Mouse (Mus musculus): Measurements from ENCODE around the gene Sik3.

The Sik3 gene

GRCm38 (mm10) chr9:46235649-46236048 lies 223.0 kb downstream of the Sik3 start:
- DNase-seq: no peak

DNA sequence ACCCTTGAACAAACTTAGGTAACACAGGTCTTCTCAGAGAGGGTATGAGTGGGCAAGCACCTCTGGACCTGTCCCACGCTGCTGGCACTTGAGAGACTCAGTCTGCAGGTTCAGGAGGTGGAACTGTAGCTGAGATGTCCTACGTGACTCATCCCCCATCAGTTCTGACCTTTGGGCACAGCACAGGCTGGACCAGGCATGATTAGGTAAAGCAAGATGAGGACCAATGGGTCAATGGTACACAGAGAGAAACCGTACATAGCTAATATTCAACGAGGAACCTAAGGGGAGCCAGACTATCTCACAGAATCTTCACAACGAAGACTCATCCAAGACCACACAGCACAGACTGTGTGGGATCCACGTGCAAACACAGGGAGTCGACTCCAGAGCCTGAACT lies 226.2 kb downstream of the Sik3 start:
- DNase-seq: no peak

DNA sequence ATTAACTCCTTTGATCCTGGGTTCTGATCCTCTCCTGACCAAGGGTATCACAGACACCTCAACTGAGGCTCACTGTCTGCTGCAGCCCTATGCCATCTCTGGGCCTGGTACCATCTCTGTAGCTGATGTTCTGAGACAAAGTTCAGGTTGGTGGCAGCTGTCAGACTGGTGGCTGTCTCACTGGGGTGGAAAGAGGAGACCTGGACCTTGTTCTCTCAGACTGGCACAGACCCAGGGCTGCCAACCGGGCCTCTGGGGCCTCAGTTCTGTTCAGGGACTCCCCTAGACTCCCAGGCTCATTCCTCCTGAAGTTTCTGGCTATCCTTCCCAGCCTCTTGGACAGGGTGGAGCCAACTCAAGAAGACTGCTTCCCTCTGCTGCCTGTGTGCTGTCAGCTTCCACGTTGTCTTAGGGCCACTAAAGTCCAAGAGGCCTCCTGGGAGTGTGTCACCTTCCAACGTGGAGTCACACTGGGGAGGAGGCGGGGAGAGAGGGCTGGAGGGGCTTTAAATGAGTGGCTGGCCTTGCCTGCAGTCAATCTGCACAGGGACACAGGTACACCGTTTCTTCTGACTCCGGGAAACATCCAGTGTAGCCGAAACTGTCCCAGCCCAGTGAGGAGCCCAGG lies 228.0 kb downstream of the Sik3 start, which contains the start of gene Apoa4:
Apoa4 (plus strand) TSS at position 171 of the 628 bp plus-strand sequence.
- no peak for DNase-seq

DNA sequence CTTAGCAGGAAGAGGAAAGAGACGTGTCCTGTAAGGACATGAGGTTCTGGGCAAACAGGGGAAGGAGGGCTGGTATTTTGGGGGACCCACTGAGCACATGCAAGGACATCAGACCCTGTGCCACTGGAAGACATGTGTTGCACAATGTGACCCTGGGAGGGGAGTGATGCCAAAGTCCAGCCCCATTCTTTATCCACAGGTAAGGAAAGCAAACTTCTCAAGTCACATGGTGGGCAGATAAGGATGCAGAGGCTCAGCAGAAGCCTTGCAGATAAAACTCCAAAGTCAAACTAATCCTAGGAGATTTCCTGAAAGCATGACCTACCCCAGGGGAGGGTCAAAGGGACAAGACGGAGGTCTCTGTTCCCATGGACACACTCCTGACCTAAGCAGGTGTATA lies 229.2 kb downstream of the Sik3 start:
- DNase-seq: no peak

- DNase-seq: no peak
Measured at GRCm38 (mm10) chr9:46243122-46243521, 230.5 kb downstream of the Sik3 start.

- DNase-seq: no peak
Measured at GRCm38 (mm10) chr9:46243584-46243983, 231.0 kb downstream of the Sik3 start.

GRCm38 (mm10) chr9:46246752-46247324 lies 234.2 kb downstream of the Sik3 start:
- peak; percentile 45 for DNase-seq

DNA sequence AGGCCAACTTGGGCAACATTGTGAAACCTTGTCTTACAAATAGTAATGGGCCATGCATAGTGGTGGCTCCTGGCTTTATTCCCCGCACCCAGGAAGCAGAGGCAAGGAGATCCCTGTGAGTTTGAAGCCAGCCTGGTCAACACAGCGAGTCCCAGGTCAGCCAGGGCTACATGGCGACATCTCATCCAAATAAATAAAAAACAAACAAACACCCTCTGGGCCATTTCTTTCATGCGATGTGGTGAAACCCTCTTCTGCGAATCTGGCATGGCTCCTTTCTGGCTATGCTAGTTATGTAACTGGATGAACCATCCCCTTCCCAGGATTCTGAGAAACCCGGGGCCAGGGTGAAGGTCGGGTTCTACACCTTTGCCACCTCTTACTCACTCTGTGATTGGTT lies 243.6 kb downstream of the Sik3 start:
- no peak for DNase-seq

DNA sequence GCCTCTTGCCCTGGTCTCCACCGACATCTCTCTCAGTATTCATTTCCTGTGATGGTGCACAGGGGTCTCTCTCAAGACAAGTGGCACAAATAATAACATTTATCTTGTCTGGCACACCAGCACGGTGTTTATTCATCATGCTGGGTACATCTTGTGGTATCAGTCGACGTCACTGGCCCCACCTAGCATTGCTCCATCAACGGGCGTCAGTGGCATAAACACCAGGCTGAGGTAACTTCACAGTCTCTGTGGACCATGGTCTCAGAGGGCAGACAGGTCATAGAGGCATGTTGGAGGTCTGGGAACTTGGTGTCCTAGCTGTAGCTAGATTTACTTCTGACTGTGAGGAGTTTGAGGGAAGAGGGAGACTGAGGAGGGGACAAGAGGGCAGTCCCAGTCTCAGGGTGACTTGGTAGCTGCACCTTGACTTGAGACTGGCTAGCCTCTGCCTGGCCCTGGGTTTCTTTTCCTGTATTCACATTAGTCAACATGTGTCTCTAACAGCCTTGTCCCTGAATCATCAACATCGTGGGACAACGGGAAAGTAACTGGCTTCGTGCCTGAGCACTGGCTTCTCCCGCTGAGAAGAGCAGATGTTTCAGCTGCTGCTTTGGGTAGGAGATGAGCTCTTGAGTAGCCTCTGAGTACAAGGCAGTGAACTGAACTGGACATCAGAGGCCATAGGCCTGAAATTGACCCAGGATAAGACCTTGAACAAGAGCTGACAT lies 244.2 kb downstream of the Sik3 start:
- DNase-seq: no peak

DNA sequence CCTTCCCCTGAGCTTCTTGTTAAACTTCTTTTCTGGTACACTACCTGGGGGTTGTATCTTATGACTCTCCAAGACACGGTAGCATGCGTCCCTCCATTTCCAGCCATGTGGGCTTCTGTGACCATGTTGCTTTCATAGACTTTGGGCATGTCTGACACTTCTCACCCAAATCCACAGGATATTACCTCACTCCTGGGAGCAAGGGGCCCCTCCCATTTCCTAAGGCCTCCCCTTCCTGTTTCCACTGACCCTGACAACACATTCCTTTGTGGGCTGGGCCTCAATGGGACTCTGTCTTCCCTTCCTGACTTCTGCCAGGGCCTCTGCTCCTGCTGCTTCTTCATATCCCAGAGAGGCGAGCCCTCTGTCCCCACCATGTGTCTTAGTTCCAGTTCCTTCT lies 244.9 kb downstream of the Sik3 start:
- DNase-seq: no peak

- DNase-seq: no peak
Measured at GRCm38 (mm10) chr9:46259111-46259510, 246.5 kb downstream of the Sik3 start.

DNA sequence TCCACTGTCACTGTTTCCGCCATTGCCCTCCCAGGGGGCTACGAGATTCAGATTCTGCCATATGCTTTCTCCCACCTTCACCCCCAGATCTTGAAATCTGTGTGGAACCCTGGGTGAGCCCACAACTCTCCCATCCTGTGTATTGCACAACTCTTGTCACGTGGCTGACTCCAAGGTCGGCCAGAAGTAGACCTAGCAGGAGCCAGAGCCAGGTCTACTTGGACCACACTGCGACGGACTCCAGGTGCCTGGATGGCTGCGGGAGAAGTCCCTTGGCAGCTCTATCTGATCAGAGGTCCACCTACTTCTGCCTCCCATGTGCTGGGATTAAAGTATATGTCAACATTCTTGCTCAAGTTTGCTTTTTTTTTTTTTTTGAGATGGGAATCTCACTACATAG lies 248.5 kb downstream of the Sik3 start:
- no peak for DNase-seq

DNA sequence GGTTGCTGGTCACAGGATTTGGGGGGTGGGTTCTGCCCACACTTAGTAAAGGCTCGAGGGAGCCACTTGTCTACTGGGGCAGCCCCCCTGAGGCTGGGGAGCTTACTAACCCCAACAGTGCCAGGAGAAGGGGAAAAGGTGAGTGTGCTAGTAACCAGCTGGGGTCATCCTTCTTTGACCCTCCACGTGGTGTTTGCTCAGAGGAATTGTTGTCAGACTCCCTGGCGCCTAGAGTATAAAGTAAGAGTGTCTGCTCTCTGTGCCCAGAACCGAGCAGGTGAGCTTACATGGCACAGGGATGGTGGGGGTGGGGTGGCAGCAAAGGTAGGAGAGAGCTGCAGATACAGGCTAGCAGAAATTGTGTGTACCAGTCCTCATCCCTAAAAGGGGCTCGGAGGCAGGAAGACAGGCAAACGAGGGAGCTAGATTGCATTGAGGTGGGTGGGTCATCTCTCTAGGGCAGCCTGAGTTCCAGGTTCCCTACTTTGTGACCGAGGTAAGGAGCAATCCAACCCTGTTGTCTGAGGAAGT lies 255.8 kb downstream of the Sik3 start, which contains the start of gene Apoa5:
Apoa5 (plus strand) TSS at position 291 of the 531 bp plus-strand sequence.
- DNase-seq: no peak

DNA sequence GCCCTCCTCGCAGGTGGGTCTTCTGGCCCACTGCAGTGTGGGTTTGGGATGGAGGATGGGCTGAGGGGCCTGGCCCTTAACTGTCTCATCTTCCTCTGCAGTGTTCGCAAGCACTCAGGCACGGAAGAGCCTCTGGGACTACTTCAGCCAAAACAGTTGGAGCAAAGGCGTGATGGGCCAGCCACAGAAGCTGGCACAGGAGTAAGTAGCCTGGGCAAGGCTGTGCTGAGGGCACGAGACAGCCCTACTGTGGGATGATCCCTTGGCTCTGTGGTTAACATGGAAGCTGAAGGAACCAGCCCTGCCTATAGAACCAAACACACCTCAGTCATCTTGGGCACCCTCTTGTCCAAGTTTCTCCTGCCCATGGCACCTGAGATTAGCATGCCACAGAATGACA lies 256.5 kb downstream of the Sik3 start:
- no peak for DNase-seq

DNA sequence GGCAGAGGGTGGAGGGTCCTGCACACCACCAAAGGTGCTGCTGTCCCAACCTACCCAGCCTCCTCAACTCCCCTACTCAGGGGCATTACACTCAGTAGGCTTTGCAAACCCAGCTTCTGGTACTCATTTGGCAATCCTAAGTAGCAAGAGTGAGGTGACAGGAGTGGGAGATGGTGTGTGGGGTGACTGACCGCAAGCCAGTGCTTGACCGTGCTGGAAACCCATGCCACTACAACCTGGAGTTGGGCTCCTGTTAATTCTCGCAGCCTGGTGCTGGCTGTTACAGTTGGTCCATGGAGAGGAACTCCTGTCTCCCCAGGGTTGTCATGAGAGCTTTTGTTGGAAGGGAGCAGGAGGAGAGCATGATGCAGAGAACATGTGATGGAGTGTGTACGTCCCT lies 258.2 kb downstream of the Sik3 start:
- DNase-seq: no peak

DNA sequence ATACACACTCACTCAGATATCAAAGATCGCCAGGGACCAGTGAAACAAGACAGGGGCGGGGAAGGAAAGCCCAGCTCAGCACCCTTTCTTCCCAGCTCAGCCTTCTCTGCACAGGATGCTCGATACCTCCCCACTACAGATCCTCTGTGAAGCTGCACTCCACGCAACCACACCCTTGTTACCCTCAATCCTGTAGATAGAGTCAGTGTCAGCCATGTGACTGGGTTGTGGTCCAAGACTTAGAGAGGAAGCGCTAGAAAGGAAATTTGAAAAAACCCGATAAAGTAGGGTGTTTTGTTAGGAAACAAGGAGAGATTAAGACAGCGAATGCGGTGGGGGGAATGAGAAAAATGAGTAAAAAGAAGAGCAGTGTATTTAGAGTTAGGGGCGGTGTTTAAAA lies 259.4 kb downstream of the Sik3 start:
- no peak for DNase-seq

DNA sequence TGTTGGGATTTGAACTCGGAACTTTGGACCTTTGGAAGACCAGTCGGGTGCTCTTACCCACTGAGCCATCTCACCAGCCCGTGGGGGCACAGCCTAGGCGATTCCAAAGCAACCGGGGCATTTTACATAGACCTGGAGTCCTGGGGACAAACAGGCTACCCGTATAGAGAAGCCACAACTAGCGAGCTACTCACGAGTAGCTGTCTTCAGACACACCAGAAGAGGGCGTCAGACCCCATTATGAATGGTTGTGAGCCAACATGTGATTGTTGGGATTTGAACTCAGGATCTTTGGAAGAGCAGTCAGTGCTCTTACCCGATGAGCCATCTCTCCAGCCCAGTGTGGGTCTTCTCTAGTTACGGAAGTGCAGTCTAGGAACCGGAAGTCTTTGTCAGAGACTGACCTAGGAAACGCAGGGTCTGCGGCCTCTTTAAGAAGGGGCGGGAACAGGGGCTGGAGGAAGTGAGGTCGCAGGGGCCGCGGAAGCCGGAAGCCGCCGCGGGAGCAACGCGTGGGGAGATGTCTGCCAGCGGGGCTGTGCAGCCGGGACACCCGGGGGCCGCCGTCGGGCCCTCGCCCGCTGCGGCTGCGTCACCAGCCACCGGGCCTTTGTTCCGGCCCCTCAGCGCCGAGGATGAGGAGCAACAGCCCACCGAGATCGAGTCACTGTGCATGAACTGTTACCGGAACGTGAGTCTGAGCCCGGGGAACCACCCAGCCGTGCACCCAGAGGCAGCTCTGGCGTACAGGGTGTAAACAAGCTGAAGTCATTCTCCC lies 260.2 kb downstream of the Sik3 start, which contains the start of gene Zpr1:
Zpr1 (plus strand) TSS at position 388 of the 778 bp plus-strand sequence.
- peak; percentile 92 for DNase-seq

Measured in layer of hippocampus, adult 9-11 months (tissue).